Mouse (Mus musculus): ENCODE measurements around the gene Mllt10. TPM values are rescaled to one million over a fixed set of nuclear protein-coding genes. Genes with fewer than 3 reads are reported as not detected.

The Mllt10 gene
- polyA plus RNA-seq, 1 experiment from 2014 or later, result 32.5 TPM

DNA sequence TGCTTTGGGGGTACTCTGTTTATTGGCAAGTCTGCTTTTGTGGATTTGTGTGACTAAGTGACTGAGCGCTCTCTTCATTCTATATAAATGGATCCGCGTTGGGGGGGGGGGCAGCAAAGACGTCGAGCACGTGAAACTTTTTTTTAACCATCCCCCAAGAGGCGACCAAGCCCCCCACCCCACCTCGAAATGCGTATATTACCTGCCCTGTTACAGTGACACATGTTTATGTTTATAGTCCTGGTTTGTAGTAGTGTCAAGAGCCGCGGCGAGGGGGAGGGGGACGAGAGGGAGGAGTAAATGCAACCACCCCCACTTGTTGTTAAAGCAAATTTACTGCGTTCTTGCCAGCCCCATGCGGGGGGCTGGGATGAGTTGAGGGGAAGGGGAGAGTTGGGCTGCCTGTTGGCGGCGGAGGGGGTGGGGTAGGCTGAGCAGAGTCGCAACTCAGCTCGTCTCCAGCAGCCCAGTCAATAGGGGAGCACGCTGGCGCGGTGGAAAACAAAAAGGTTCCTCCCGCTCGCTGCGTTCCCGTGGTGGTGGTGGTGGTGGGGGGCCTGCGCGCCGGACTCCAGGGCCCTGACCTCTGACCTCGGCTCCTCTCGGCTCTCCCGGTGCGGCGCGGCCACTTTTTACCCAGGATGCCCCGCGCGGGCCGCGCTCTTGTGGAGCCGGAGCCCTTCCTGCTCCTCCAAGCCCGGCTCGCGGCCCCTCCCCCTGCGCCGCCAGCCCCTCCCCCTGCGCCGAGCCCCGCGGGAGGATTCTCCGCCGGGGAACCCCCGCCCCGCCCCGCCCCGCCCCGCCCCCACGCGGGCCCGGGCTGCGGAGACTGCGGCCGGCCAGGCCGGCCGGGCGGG is 1.1 kb downstream of the Mllt10 start:
- Histone ChIP-seq H3K27ac (replicated peaks) (peak overlapping the region; percentile 100), H3K27me3 (replicated peaks) (no peaks in the 10 kb centered on the region), H3K4me2 (peak overlapping the region; percentile 82), H3K4me3 (peak overlapping the region; percentile 71), H3K4me1 (peaks cover 37% of the 10 kb centered on the region), H3K36me3 (no peaks in the 10 kb centered on the region), H3K9ac (peak overlapping the region; percentile 93), H3K9me3 (no peaks in the 10 kb centered on the region)
- peak; percentile 90 for ATAC-seq (ENCODE audit: extremely low read depth, insufficient number of reproducible peaks, low FRiP score, low TSS enrichment)
- under 1% methylated on average over 39 of the region's 66 CpGs for WGBS

DNA sequence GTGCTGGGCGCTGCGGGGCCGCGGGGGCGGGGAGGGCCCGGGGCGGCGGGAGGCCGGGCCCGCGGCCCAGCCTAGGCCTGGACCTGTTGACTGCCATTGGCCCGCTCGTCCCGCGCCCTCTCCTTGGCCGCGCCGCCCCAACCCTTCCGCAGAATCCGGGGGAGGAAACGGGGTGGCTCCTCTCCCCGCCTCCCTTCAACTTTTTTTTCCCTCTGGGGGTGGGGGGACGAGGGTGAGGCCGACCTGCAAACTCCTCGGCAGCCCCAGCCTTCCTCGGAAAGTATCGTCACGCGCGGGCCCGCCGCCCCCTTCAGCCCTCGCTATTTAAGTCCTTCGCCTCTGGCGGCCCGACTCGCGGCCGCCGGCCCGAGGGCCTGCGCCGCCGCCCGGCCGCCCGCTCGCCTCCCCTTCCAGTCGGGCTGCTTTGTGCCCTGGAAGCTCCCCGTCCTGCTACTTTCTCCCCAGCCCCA is 1.8 kb downstream of the Mllt10 start:
- WGBS, result under 1% methylated on average over 43 of the region's 50 CpGs

DNA sequence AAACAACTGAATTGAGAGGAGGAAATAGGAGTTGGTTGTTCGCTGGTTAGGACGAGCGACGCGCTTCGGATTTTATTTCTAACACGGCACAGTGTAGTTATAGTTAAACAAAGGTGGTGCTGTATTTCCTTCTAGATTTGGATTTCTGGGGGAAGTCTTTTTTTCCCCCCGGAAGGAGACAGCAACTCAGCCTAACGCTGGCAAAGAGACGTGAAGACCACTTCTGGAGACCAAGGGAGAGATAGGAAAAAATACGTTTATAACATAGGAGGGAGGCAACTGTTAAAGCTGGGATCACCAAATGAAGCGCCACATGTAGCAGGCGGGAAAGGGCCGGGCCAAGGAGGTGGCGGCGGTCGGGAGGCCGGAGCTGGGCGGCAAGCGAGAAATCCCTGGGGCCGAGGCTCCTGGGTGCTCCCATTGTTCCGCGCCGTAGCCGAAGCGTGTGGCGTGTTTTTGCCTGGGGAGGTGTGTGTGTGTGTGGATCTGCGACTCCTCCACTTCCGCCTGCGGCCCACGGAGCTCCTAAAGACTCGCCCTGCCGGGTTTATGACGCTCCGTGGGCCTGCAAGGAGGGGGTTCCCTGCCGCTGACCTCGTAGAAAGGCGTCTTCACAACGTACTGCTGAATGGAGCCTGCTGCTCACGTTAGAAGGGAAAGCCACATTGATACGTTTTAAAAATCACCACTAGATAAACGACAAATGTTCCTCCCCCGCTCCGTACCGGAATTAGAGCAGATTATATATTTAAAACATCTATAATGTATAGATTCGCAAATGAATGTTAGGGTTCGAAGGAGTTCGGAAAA is 2.5 kb downstream of the Mllt10 start:
- Histone ChIP-seq H3K9me3 (no peaks in the 10 kb centered on the region), H3K27ac (replicated peaks) (peak overlapping the region; percentile 100), H3K27me3 (replicated peaks) (no peaks in the 10 kb centered on the region), H3K4me2 (peak overlapping the region; percentile 82), H3K9ac (peak overlapping the region; percentile 93), H3K36me3 (no peaks in the 10 kb centered on the region), H3K4me3 (peak overlapping the region; percentile 71), H3K4me1 (peaks cover 32% of the 10 kb centered on the region)
- WGBS, result 1% methylated on average over 48 of the region's 48 CpGs
- ATAC-seq (ENCODE audit: extremely low read depth, insufficient number of reproducible peaks, low FRiP score, low TSS enrichment), result no peak

More for the DNA sequence above, 1.8 kb downstream of the Mllt10 start:
- H3K9ac ChIP-seq, result peak overlapping the region; percentile 93
- H3K27me3 ChIP-seq (replicated peaks), result no peaks in the 10 kb centered on the region
- peak overlapping the region; percentile 82 for H3K4me2 ChIP-seq
- peak overlapping the region; percentile 100 for H3K27ac ChIP-seq (replicated peaks)
- peak overlapping the region; percentile 71 for H3K4me3 ChIP-seq
- no peaks in the 10 kb centered on the region for H3K36me3 ChIP-seq
- ATAC-seq (ENCODE audit: extremely low read depth, insufficient number of reproducible peaks, low FRiP score, low TSS enrichment), result peak; percentile 95
- peaks cover 32% of the 10 kb centered on the region for H3K4me1 ChIP-seq
- H3K9me3 ChIP-seq, result no peaks in the 10 kb centered on the region

DNA sequence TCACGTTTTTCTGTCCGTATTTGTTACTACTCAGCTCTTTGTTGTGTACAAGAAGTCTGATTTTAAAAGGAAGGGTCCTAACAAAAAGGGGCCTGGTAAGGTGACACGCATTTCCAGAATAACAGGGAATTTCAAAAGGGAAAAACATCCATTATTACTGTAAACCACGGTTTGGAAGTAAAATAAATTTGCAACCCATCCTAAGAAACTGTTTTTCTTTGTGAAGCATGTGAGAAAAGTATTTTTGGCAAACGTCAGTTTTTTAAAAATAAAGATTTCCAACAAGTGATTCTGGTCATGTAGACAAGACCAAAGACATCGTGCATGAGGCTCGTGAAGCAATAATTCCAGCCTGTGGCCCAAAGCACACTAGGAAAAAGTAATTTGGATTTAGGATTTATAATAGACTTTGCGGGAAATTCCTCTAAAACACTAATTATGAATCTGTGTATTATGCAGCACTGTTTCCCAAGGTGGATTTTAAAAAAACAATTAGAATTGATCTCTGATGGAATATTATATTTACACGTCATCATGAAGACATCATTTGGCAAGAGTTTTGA is 3.2 kb downstream of the Mllt10 start:
- Histone ChIP-seq H3K27me3 (replicated peaks) (no peaks in the 10 kb centered on the region), H3K9ac (peak overlapping the region; percentile 93), H3K36me3 (no peaks in the 10 kb centered on the region), H3K27ac (replicated peaks) (peak overlapping the region; percentile 100), H3K4me3 (peak overlapping the region; percentile 71), H3K4me1 (peaks cover 33% of the 10 kb centered on the region), H3K4me2 (peak overlapping the region; percentile 82), H3K9me3 (no peaks in the 10 kb centered on the region)
- 20% methylated on average over 9 of the region's 9 CpGs for WGBS
- no peak for ATAC-seq (ENCODE audit: extremely low read depth, insufficient number of reproducible peaks, low FRiP score, low TSS enrichment)

DNA sequence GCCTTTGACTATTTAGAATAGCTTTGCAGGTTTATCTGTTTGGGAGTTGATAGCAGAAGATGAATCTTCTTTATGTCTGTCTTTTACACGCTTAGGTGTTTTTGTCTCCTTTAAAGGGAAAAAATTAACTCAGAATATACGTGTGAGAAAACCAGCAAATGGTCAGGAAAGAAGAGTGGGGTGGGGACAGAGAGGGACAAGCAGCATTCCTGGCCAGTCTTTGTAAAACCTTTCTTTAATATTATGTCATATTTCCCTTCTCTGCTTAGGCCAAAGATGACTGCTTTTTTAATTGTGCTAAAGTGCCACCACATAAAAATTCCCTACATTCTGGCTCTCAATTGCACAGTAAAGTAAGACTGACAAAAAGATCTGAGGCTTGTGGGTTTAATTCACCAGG is 4.0 kb downstream of the Mllt10 start:
- ATAC-seq (ENCODE audit: extremely low read depth, insufficient number of reproducible peaks, low FRiP score, low TSS enrichment), result no peak
- peak overlapping the region; percentile 71; the same call in 1 of the 2 replicates for H3K4me3 ChIP-seq
- no peaks in the 10 kb centered on the region for H3K36me3 ChIP-seq
- H3K9ac ChIP-seq, result peak overlapping the region; percentile 93
- WGBS, result 16% methylated on average over 2 of the region's 2 CpGs
- H3K27me3 ChIP-seq (replicated peaks), result no peaks in the 10 kb centered on the region
- peak overlapping the region; percentile 82 for H3K4me2 ChIP-seq
- no peaks in the 10 kb centered on the region for H3K9me3 ChIP-seq
- H3K27ac ChIP-seq (replicated peaks), result peak overlapping the region; percentile 100
- H3K4me1 ChIP-seq, result peaks cover 25% of the 10 kb centered on the region

DNA sequence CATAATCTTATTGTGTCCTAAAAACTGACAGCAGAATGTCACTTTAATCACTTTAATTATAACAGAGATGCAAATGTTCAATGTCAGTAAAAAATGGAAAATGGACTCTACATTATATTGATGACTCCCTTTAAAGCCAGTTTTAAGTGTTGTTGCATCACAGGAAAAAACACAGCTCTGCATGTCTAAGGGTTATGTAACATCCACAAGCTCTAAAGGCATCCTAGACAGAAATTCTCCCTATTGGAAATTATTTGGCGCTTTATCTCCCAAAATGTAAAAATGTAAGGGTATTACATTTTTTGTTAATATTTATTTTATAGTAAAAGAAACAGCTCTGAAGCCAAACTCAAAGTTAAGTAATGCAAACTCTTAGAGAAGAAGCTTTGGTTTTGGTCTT is 4.9 kb downstream of the Mllt10 start:
- Histone ChIP-seq H3K36me3 (no peaks in the 10 kb centered on the region), H3K4me2 (no peak overlapping the region), H3K4me3 (no peak overlapping the region), H3K9ac (no peak overlapping the region), H3K27me3 (replicated peaks) (no peaks in the 10 kb centered on the region), H3K27ac (replicated peaks) (no peak overlapping the region), H3K4me1 (peaks cover 17% of the 10 kb centered on the region), H3K9me3 (no peaks in the 10 kb centered on the region)
- no peak for ATAC-seq (ENCODE audit: extremely low read depth, insufficient number of reproducible peaks, low FRiP score, low TSS enrichment)
- WGBS, result 88% methylated on average over 1 of the region's 1 CpGs

DNA sequence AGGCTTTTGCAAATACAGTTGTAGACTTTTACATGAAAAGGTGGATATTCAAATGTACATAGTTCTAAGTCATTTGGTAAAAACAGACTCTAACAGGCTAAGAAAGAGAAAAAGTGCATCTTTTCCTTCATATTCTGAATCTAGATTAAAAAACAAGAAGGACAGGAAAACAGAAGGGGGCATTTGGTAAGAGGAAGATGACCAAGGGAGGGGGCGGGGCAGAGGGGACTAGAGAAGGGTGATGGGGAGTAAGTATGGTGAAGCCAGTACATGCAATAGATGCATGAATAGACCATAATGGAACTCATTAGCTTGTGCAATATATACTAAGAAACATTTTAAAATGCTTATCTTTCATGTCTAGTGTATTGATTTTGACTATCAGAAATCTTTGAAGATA is 5.4 kb downstream of the Mllt10 start:
- Histone ChIP-seq H3K4me2 (no peak overlapping the region), H3K27me3 (replicated peaks) (no peaks in the 10 kb centered on the region), H3K36me3 (no peaks in the 10 kb centered on the region), H3K9me3 (no peaks in the 10 kb centered on the region), H3K4me1 (peaks cover 15% of the 10 kb centered on the region), H3K4me3 (no peak overlapping the region), H3K9ac (no peak overlapping the region), H3K27ac (replicated peaks) (no peak overlapping the region)
- 83% methylated on average over 1 of the region's 1 CpGs for WGBS
- no peak for ATAC-seq (ENCODE audit: extremely low read depth, insufficient number of reproducible peaks, low FRiP score, low TSS enrichment)

DNA sequence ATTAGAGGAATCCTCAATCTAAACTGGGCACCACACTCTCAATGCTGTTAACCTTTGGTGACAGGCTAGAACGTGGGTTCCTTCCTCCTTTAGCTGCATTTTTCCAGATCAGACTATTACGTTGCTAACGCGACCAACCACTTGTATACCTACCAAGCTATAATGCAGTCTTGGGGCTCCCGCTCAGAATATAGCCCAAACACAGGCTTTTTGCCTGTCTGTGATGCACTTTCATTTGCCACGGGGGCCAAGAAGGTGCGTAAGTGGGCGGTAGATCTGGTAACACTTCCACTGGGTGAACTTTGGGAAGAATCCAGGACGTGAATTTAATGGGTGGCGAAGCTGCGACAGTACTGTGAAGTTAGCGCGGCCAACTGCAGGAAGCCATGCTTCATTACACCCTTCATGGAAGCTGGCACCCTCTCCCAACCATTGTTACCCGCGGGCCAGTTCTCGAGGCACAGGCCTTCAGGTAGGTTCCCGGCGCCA is 8.8 kb downstream of the Mllt10 start:
- peak overlapping the region; percentile 100 for H3K27ac ChIP-seq (replicated peaks)
- peak; percentile 3; the same call in 1 of the 2 replicates for ATAC-seq (ENCODE audit: extremely low read depth, insufficient number of reproducible peaks, low FRiP score, low TSS enrichment)
- under 1% methylated on average over 18 of the region's 18 CpGs for WGBS

DNA sequence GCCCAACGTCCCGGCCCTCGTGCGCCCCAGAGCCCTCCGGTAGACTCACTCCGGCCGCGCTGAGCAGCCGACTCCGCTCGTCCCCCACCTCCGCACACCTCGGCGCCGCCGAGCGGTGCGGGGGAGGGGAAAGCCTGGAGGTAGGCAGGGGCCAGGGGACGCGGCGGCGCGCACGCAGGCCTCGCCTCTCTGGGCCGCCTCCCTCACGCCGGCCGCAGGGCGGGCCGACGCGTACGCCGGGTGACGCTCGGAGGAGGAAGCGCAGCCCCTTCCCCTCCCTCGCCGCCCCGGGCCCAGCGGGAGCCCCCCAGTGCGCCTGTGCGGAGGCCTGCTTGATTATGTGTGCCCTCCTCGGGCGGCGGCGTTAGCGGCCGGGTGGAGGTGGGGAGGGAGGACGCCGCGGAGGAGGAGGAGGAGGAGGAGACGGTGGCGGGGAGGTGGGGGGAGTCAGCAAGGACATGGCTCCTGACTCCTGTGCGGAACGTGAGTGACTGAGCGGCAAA is 9.4 kb downstream of the Mllt10 start:
- 0% methylated on average over 45 of the region's 58 CpGs for WGBS
- H3K9me3 ChIP-seq, result no peaks in the 10 kb centered on the region

More for the DNA sequence above, 8.8 kb downstream of the Mllt10 start:
- Histone ChIP-seq H3K9me3 (no peaks in the 10 kb centered on the region), H3K36me3 (peaks cover 19% of the 10 kb centered on the region), H3K27me3 (replicated peaks) (no peaks in the 10 kb centered on the region), H3K4me3 (peak overlapping the region; percentile 87), H3K4me1 (peaks cover 22% of the 10 kb centered on the region), H3K4me2 (peak overlapping the region; percentile 92), H3K9ac (peak overlapping the region; percentile 99)

DNA sequence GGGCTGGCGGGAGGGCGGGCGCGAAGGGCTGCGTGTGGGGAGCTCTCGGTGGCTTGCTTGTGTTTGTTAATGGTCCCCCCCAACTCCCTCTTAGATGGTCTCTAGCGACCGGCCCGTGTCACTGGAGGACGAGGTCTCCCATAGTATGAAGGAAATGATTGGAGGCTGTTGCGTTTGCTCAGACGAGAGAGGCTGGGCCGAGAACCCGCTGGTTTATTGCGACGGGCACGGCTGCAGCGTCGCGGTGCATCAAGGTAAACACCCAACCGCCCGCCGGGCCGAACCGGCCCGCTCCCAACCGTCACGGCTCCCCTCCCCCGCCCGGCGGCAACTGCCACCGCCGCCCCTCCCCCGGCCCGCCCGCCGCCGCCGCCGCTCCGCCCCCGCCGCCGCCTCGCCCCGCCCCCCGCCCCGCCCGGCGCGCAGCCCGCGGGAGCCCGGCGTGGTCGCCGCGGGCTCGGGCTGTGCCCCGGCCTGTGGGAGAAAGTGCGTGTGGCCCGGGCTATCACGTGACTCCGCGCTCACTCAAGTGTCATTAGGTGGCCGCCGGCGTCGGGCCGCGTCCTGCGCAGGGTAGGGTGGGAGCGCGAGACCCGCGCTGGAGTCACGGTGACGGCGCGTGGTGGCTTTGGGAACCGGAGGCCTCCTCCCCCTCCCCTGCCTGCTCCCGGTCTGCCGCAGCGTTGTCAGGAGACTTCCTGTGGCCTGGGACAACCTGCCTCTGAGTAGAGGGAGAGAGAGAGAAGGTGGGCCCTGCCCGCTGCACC is 10.1 kb downstream of the Mllt10 start:
- H3K36me3 ChIP-seq, result peaks cover 22% of the 10 kb centered on the region
- peak overlapping the region; percentile 99 for H3K9ac ChIP-seq
- WGBS, result under 1% methylated on average over 59 of the region's 85 CpGs
- peak; percentile 87 for ATAC-seq (ENCODE audit: extremely low read depth, insufficient number of reproducible peaks, low FRiP score, low TSS enrichment)
- no peaks in the 10 kb centered on the region for H3K9me3 ChIP-seq
- H3K4me2 ChIP-seq, result peak overlapping the region; percentile 92
- peaks cover 15% of the 10 kb centered on the region for H3K4me1 ChIP-seq
- no peaks in the 10 kb centered on the region for H3K27me3 ChIP-seq (replicated peaks)
- peak overlapping the region; percentile 87 for H3K4me3 ChIP-seq
- H3K27ac ChIP-seq (replicated peaks), result peak overlapping the region; percentile 100

More for the DNA sequence above, 9.4 kb downstream of the Mllt10 start:
- peak overlapping the region; percentile 99 for H3K9ac ChIP-seq
- peak overlapping the region; percentile 100 for H3K27ac ChIP-seq (replicated peaks)
- peak; percentile 88 for ATAC-seq (ENCODE audit: extremely low read depth, insufficient number of reproducible peaks, low FRiP score, low TSS enrichment)
- no peaks in the 10 kb centered on the region for H3K27me3 ChIP-seq (replicated peaks)
- peak overlapping the region; percentile 87 for H3K4me3 ChIP-seq
- H3K4me1 ChIP-seq, result peaks cover 16% of the 10 kb centered on the region
- peak overlapping the region; percentile 92 for H3K4me2 ChIP-seq
- H3K36me3 ChIP-seq, result peaks cover 20% of the 10 kb centered on the region

Measured in heart, embryonic 13.5 days (tissue).